Mouse (Mus musculus) adrenal gland (tissue): ENCODE results near the gene Fcgr1.
"Not testable (repeated sequence)": the region's sequence is repeated elsewhere in the genome, so short reads cannot be mapped to it uniquely, and the experiment has no call there.

ENCODE experiments used
- intact Hi-C: fragments of 180-260 bp; cut with DNase I; formaldehyde crosslinking; loops from one replicate; pipeline ENCODE4 v1.15.1; 2025

Gene Fcgr1

DNA sequence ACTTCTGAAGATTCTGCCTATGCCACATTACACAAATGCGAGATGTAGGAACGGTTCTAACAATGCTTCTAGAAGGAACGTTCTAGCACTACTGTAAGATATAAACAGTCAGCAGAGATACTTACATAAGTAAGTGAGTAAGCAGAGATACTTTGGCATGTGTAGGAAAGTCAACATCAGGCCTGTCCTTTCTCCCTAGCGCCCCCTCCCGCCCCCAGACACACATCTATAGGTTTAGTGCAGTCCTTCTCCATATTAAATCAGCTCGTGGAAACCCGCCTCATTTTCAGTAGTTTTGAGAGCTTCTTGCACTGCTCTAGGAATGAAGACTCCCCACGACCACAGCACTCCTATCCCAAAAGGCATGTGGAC is 16.4 kb downstream of the Fcgr1 start:
- intact Hi-C loops: loop anchor here (5.0 kb wide), 1 partner anchor 165 kb away; no protein-coding TSS in a partner anchor

- intact Hi-C loops: no loop called here
Measured at GRCm38 (mm10) chr3:96273591-96274465, 19.9 kb downstream of the Fcgr1 start.

GRCm38 (mm10) chr3:96269511-96270474 is 24.0 kb downstream of the Fcgr1 start, which contains the start of gene Hist2h2bb:
TSS of gene Hist2h2bb (plus strand) at chr3:96269752.
- intact Hi-C loops: no loop called here

DNA sequence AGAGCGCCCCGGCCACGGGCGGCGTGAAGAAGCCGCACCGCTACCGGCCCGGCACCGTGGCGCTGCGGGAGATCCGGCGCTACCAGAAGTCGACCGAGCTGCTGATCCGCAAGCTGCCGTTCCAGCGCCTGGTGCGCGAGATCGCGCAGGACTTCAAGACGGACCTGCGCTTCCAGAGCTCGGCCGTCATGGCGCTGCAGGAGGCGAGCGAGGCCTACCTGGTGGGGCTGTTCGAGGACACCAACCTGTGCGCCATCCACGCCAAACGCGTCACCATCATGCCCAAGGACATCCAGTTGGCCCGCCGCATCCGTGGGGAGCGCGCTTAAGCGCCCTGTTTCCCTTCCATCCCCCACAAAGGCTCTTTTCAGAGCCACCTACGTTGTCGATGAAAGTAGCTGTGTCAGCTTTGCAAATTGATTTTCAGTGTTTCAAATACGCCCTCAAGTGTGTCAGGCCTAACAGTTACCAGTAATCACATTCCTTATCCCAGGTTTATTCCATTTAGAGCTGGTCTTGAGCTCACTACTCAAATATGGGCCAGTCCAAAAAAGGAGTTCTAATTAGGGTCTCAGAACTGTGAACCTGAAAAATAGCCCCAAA is 24.9 kb downstream of the Fcgr1 start:
- intact Hi-C loops: not testable (repeated sequence)

DNA sequence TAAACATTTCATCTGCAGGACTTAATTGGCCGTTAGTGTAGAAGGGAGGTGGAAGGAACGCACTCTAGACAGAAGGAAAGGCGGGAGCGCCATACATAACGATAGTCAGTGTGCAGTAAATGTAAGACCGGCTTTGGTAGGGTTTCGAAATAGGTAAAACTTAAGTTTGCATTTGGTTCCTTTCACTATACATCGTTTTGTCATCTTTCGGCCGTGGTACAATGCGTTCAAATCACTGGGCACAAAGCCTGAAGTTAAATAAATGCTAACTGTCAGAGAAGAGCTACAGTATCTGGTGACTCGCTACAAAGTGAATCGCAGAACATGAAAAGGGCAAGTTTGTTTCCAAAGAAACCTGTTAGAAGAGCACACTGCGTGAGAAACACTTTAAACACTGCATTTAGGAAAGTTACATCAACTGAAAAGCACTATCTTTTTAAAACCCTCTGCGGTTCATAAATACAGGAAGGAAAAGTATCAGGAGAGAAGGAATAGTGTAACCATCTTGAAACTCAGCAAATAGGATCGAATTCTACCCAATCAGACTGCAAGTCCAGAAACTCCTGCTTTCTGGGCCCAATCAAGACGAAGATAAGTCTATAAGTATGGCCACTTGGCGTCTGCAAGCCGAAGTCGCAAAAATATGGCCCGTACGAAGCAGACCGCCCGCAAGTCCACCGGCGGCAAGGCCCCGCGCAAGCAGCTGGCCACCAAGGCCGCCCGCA is 25.6 kb downstream of the Fcgr1 start, which contains the start of gene Hist2h3b:
Gene Hist2h3b, plus strand, starts transcription at position 604 of the 725 bp plus-strand sequence.
- intact Hi-C loops: no loop called here

GRCm38 (mm10) chr3:96267541-96267940 is 26.2 kb downstream of the Fcgr1 start:
- intact Hi-C loops: no loop called here

DNA sequence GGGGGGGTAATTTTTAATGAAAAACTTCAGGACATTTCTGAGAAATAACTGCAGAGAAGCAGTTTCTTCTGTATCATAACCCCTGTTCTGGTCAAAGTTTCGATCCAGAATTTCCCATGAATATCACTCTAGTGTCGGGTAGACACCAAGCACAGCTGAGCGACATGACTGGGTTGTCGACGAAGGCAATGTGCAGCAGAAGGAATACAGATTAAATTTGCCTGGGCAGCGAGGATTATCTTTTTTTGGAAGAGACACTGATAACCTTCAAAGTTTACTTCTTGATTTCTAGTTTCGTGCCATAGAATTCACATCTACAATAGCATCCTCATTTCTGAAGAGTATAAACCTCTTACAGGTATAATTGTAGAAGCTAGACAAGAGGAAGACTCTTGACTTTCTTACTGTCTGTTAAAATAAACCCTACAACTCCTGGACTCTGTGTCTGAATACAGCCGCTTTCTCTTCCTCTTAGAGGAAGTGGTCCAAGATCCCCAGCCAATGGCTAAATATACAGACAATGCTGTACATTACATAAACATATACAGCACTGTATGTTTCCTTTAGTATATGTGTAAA is 27.5 kb downstream of the Fcgr1 start:
- intact Hi-C loops: no loop called here

- intact Hi-C loops: loop anchor here (5.0 kb wide), 1 partner anchor 47 kb away; the partner anchor contains the start of genes Bola1 and Hist2h2ab
Measured at GRCm38 (mm10) chr3:96264404-96264949, 29.3 kb downstream of the Fcgr1 start.

GRCm38 (mm10) chr3:96263558-96264403 is 30.0 kb downstream of the Fcgr1 start:
- intact Hi-C loops: loop anchor here (5.0 kb wide), 1 partner anchor 46 kb away; the partner anchor contains the start of genes Bola1 and Hist2h2ab

DNA sequence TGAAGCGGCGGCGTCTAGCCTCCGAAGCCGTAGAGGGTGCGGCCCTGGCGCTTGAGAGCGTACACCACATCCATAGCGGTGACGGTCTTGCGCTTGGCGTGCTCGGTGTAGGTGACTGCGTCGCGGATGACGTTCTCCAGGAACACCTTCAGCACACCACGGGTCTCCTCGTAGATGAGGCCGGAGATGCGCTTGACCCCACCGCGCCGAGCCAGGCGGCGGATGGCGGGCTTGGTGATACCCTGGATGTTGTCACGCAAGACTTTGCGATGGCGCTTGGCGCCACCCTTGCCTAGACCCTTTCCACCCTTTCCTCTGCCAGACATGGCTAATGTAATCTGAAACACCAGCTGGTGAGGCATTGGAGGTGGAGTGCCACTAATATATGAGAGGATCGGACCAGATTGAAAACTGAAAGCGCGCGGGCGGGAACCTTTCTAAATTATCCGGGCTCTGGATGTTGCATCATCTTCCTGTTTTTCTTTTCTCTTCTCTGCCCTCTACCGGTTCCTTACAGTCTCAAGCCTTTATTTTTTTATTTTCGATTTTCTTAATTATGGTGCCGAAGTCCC is 30.7 kb downstream of the Fcgr1 start, which contains the start of gene Hist2h4:
Gene Hist2h4, minus strand, starts transcription at position 333 of the 572 bp plus-strand sequence.
- intact Hi-C loops: loop anchor here (5.0 kb wide), 1 partner anchor 46 kb away; the partner anchor contains the start of genes Bola1 and Hist2h2ab

- intact Hi-C loops: loop anchor here (5.0 kb wide), 1 partner anchor 45 kb away; the partner anchor contains the start of genes Bola1 and Hist2h2ab
Measured at GRCm38 (mm10) chr3:96262216-96262875, 31.4 kb downstream of the Fcgr1 start.

DNA sequence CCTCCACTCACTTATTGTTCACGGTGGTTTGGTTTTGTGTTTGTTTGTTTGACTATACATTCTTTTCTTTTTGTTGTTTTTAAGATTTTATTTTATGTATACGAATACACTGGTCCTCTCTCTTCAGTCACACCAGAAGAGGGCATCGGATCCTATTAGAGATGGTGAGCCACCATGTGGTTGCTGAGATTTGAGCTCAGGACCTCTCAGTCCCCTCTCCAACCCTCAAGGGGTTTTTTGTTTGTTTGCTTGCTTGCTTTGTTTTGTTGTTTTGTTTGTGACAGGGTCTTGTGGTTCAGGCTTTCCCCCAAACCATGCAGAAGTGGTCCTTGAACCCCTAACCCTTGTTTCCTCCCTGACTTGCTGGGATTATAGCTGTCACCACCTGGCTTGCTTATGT is 32.1 kb downstream of the Fcgr1 start:
- intact Hi-C loops: loop anchor here (5.0 kb wide), 1 partner anchor 44 kb away; the partner anchor contains the start of genes Bola1 and Hist2h2ab

DNA sequence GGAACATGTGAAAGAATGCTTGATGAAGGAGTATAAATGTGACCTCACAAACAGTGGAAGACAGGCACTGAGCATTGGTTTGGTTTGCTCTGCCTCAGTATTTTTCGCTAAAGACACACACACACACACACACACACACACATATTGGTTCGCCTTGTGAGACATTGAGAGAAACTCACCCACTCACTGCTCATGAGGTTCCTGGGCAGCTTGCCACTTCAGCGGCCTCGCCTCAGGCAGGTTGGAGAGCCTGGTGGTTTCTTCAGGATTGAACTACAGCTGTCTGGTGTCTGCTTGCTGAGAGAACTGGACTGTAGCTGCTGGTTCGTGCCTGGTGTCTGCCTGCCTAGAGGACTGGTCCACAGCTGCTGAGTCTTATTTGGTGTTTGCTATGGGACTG is 33.5 kb downstream of the Fcgr1 start:
- intact Hi-C loops: loop anchor here (5.0 kb wide), 1 partner anchor 43 kb away; the partner anchor contains the start of genes Bola1 and Hist2h2ab

DNA sequence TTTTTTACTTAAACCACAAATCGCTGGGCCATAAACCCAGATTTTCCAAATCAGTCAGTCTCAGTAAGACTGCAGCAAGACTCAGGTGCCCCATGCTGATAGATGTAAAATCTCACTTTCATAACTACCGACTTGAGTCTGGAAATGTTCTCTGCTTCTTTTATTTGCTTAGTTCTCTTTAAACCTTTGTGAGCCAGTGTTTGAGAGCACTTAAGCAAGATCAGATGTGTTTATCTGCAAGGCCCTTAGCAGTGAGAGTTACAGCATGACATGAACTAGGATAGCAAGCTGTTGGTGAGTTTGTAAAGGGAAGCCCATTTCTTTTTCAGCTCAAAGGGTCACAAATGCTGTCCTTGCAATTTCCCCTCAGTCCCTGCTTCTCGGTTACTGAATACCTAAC is 36.6 kb downstream of the Fcgr1 start:
- intact Hi-C loops: no loop called here

DNA sequence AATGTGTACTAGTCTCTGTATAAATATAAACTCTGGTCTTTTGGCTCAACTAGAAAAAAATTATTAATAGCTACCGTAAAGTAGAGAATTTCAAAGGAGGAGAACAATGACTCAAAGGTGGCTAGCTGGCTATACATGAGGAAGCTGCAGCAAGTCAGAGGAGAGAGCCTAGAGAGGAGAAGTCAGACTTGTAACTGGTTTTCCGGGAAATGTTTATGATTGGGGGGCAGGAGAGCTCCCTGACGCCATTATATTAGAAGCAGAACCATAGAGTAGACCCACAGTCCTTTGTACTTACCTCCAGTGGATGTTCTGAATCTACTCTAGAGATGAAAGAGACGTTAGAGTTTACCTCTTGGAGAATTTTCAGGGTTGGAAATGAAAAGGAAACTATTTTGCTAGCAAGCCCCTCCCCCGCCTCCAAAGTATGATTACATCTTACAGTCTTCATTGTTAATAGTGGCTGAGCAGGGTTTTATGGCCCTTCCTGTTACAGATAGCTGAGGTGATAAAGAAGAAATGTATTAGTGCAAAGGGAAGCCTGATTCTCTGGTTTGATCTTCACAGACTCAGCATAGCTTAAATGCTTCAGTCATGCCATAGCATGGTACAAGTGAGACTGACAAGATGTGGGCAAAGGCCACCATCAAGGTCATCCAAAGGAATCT is 37.7 kb downstream of the Fcgr1 start:
- intact Hi-C loops: no loop called here

DNA sequence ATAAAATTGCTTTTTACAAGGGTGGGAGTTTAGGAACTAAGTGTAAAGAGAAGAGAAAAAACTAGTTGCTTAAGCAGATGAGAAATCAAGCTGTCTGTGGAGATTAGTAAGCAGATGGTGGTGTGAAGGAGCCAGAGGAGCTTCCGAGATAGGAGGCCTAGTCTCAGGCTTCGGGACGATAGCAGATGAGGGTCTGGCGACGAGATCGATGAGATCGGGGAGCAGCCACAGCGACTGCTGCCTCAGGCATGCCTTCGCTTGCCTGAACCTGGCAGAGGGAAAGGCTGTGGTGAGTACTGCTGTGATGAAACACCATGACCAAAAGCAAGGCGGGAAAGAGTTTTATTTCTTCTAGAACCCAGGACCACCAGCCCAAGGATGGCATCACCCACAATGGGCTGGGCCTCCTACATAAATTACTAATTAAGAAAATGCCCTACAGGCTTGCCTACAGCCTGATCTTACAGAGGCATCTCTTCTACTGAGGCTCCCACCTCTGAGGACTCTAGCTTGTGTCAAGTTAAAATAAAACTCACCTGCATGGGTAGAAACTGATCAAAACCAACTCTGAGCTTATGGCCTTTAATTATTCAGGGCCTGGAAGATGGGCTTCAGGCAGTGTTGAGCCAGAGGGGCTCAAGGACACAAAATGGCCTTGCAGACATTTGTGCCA is 39.0 kb downstream of the Fcgr1 start:
- intact Hi-C loops: no loop called here
